Mouse (Mus musculus): ENCODE results near the gene Ms4a3.

The Ms4a3 gene

GRCm38 (mm10) chr19:11640732-11641131 lies at the start of gene Ms4a3:
Gene Ms4a3 (minus strand): TSS chr19:11640851.
- no peak for DNase-seq

GRCm38 (mm10) chr19:11661562-11661961 lies 20.9 kb upstream of the Ms4a3 start:
- DNase-seq = no peak

- no peak for DNase-seq
These were observed 19.8 kb upstream of the Ms4a3 start, which contains the start of gene Oosp2 for GRCm38 (mm10) chr19:11660459-11660858. Gene Oosp2 (minus strand): TSS chr19:11660559.

GRCm38 (mm10) chr19:11659142-11659541 lies 18.5 kb upstream of the Ms4a3 start:
- no peak for DNase-seq

DNA sequence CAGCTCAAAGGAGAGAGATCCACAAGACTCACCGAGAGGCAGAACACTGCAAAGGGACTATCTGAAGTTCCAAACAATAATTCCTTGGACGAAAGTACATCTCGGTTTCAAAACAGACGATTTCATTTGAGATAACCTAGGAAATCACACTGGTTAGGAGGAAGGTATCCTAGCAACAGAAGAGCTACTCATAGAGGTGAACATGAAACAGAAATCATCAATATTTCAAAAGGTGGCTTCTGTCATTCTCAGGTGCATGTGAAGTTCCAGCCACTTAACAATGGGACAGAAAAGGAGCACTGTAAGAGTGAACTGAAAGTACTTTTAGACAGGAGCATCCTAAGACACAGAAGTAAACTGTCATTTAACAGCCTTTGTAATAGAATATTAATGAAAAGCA lies 8.9 kb upstream of the Ms4a3 start:
- no peak for DNase-seq

DNA sequence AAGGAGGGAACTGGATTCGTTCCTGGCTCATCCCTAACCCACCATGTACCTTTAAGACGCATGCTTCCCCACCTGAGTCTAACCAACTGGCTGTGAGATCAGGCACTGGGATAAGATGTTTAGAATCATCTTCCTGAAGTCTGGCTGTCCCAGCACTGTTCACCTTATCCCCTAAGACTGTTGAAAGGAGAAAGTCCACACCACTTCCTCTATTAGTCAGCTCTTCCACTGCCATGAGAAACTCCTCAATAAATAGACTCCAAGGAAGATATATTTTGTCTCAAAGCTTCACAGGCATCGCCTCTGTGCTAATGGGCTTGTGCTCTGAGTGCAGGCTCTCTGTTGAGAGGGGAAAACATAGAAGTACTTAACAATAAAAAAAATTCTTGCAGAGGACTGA lies 5.5 kb upstream of the Ms4a3 start:
- no peak for DNase-seq

- DNase-seq = no peak
These were observed 1.6 kb downstream of the Ms4a3 start for GRCm38 (mm10) chr19:11639038-11639437.

- DNase-seq = no peak
These were observed 5.1 kb downstream of the Ms4a3 start for GRCm38 (mm10) chr19:11635572-11635971.

- no peak for DNase-seq
These were observed 6.3 kb downstream of the Ms4a3 start for GRCm38 (mm10) chr19:11634330-11634729.

DNA sequence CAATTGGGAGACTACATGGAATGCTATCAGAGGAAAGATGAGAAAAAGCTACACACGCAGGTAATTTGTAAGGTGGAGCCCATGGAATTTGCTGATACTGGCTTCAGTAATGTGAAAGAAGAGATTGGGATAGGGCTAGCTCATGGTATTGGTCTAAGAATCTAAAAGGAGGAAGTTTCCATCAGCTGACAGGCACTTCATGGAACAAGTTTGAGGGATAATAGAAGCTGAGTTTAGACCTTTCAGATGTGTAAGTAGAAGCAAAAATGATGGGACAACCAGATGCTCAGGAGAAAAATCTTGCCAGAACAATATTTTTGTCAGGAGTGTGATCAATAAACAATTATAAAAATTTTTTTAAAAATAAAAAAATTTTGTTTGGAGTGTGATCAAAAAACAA lies 6.9 kb downstream of the Ms4a3 start:
- DNase-seq = no peak

- DNase-seq = no peak
These were observed 15.4 kb downstream of the Ms4a3 start for GRCm38 (mm10) chr19:11625231-11625630.

DNA sequence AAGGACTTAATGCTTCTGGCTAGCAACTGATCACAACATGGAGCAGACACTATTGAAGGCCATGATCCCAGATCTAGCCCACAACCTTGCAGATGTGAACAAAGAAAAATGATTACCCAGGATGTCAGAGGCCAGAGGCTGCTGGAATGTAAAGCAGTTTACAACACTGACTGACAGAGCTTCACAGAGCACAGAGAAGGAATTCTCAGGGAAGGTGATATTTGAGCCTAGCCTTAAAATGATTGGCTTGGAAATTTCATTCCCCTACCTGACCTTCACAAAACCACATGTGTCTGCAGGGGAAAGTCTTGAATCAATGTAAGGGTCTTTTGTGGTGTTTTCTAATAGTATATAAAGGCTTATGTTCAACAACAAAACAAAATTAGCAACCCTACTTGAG lies 15.9 kb downstream of the Ms4a3 start:
- no peak for DNase-seq

- DNase-seq = no peak
These were observed 17.1 kb downstream of the Ms4a3 start, which contains the start of gene Ms4a2 for GRCm38 (mm10) chr19:11623551-11623950. Gene Ms4a2 (minus strand): TSS chr19:11623719.

- DNase-seq = no peak
These were observed 22.7 kb downstream of the Ms4a3 start for GRCm38 (mm10) chr19:11617983-11618382.

DNA sequence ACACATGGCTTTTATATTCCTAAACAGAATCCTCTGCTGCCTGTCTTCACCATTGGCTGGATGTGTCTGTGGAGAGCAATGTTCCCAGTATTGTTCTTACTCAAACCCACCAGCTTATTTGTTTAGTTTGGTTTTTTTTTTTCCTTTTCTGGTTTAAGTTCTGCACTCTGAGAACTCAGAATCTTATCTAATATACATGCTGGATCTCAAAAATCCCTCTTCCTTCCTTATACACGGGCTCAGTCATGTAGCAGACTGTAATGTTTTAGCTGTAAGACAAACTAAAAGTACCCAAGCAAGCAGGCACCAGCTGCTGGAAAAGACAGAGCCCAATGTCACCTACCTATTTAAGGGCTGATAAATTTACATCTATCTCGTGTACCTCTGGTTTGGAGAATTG lies 25.8 kb downstream of the Ms4a3 start:
- DNase-seq = no peak

DNA sequence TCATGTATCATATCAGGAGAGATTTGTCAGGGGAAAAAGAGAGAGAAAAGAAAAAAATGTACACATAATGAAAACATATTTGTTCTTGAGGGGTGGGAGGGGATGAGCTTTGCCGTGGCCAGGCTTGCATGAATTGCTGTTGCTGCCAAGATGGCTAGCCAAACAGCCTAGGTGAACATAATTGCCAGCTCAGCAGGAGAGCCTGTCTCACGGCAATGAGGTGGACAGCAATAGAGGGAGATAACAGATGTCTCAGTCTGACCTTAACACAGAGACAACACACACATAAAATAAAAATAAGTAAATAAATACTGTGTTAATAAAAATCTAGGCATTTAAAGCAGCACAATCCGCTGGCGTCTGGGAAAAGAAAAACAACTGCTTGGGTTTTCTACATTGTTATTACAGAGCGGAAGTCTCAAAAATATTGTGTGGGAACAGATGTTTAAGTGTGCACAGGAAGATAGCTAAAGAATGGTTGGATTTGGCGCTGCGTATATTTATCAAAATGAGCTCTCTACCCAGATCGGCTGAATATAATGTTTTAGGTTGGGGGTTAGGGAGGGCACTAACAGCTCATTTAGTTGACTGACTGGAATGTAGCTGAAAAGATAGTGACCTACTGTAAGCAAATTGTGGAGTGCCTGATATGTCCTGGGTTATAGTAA lies 26.7 kb downstream of the Ms4a3 start:
- no peak for DNase-seq

- no peak for DNase-seq
These were observed 27.6 kb downstream of the Ms4a3 start for GRCm38 (mm10) chr19:11613084-11613483.

GRCm38 (mm10) chr19:11612293-11612692 lies 28.4 kb downstream of the Ms4a3 start:
- DNase-seq = no peak

GRCm38 (mm10) chr19:11611541-11611945 lies 29.1 kb downstream of the Ms4a3 start:
- DNase-seq = peak; percentile 2

- no peak for DNase-seq
These were observed 32.5 kb downstream of the Ms4a3 start for GRCm38 (mm10) chr19:11608172-11608571.

- DNase-seq = no peak
These were observed 36.0 kb downstream of the Ms4a3 start, which contains the start of gene Ms4a6d for GRCm38 (mm10) chr19:11604603-11605002. Gene Ms4a6d (minus strand): TSS chr19:11604849.

GRCm38 (mm10) chr19:11602026-11602425 lies 38.6 kb downstream of the Ms4a3 start:
- DNase-seq = no peak

DNA sequence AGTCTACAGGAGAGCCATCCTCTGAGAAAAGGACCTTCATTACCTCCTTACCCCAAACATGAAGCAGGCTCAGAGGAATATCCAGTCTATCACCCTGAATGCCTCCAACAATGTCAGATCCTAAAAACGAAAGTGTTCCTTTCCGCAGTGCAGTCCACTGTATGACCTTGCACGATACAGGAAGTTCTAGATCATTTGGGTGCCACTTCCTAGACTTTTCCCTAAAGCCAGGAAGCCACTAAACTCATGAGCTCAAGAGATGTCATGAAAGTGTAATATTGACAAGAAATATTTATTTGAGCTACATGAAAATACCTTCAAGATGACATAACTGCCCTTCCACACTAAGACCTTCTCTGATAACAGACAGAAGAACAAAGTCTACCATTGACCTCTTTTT lies 39.3 kb downstream of the Ms4a3 start:
- no peak for DNase-seq

GRCm38 (mm10) chr19:11589891-11590449 lies 50.7 kb downstream of the Ms4a3 start:
- no peak for DNase-seq

DNA sequence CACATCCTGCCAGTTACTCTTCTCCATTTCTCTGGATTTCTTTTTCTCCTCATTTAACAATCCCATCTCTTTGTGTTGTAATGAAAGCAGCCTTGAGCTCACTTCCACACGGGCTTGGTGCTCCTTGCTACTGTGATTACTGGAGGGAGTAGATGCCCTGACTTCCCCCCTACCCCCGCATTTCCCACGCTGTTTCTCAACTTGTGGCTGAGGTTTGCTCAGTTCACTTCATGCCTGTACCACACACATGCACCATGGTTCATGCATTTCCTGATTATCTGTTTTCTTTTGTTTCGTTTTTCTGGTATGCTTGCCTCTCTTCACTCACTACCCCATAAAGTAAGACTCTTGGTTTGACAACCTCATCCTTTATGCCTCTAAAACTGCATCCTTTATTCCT lies 51.4 kb downstream of the Ms4a3 start:
- no peak for DNase-seq

Data from cerebellum, adult 11 months (tissue).